Mouse (Mus musculus): ENCODE results near the gene Gm20388. TPM values are rescaled to one million over a fixed set of nuclear protein-coding genes. Genes with fewer than 3 reads are reported as not detected.

Gm20388 gene
- total RNA-seq, 2 experiments from 2014 or later: 8.8 TPM

- DNase-seq (ENCODE audit: extremely low spot score in 1 of 2, low spot score in 1 of 2): no peak
Observed at GRCm38 (mm10) chr8:120471752-120472151, 561.1 kb downstream of the Gm20388 start.

- DNase-seq (ENCODE audit: extremely low spot score in 1 of 2, low spot score in 1 of 2): no peak
Observed at GRCm38 (mm10) chr8:120472230-120472629, 561.6 kb downstream of the Gm20388 start.

- DNase-seq (ENCODE audit: extremely low spot score in 1 of 2, low spot score in 1 of 2): no peak
Observed at GRCm38 (mm10) chr8:120473729-120474364, 563.2 kb downstream of the Gm20388 start.

- no peak for DNase-seq (ENCODE audit: extremely low spot score in 1 of 2, low spot score in 1 of 2)
Observed at GRCm38 (mm10) chr8:120474496-120475235, 564.0 kb downstream of the Gm20388 start.

- DNase-seq (ENCODE audit: extremely low spot score in 1 of 2, low spot score in 1 of 2): no peak
Observed at GRCm38 (mm10) chr8:120475462-120476201, 565.0 kb downstream of the Gm20388 start.

GRCm38 (mm10) chr8:120476711-120477575, 566.3 kb downstream of the Gm20388 start:
- DNase-seq (ENCODE audit: extremely low spot score in 1 of 2, low spot score in 1 of 2): no peak

GRCm38 (mm10) chr8:120478754-120479153, 568.1 kb downstream of the Gm20388 start:
- DNase-seq (ENCODE audit: extremely low spot score in 1 of 2, low spot score in 1 of 2): no peak

- no peak for DNase-seq (ENCODE audit: extremely low spot score in 1 of 2, low spot score in 1 of 2)
Observed at GRCm38 (mm10) chr8:120479691-120480090, 569.0 kb downstream of the Gm20388 start.

GRCm38 (mm10) chr8:120482015-120482689, 571.5 kb downstream of the Gm20388 start:
- DNase-seq (ENCODE audit: extremely low spot score in 1 of 2, low spot score in 1 of 2): no peak

GRCm38 (mm10) chr8:120484460-120484859, 573.8 kb downstream of the Gm20388 start:
- DNase-seq (ENCODE audit: extremely low spot score in 1 of 2, low spot score in 1 of 2): no peak

GRCm38 (mm10) chr8:120485116-120485515, 574.5 kb downstream of the Gm20388 start:
- no peak for DNase-seq (ENCODE audit: extremely low spot score in 1 of 2, low spot score in 1 of 2)

- no peak for DNase-seq (ENCODE audit: extremely low spot score in 1 of 2, low spot score in 1 of 2)
Observed at GRCm38 (mm10) chr8:120485551-120486476, 575.2 kb downstream of the Gm20388 start.

- peak in 1 of 2 experiments; percentile 42 for DNase-seq (ENCODE audit: extremely low spot score in 1 of 2, low spot score in 1 of 2)
Observed at GRCm38 (mm10) chr8:120486477-120487376, 576.1 kb downstream of the Gm20388 start.

GRCm38 (mm10) chr8:120487377-120487728, 576.7 kb downstream of the Gm20388 start:
- DNase-seq (ENCODE audit: extremely low spot score in 1 of 2, low spot score in 1 of 2): no peak

GRCm38 (mm10) chr8:120487729-120488510, 577.3 kb downstream of the Gm20388 start:
- DNase-seq (ENCODE audit: extremely low spot score in 1 of 2, low spot score in 1 of 2): peak; percentile 58 to 73

- DNase-seq (ENCODE audit: extremely low spot score in 1 of 2, low spot score in 1 of 2): no peak
Observed at GRCm38 (mm10) chr8:120488636-120489131, 578.0 kb downstream of the Gm20388 start.
